Mouse (Mus musculus) embryo, embryonic 10 days (tissue): Measurements from ENCODE around the gene Dis3l2.

Experiments used
- DNase-seq: peaks from one replicate; pipeline ENCODE4 v3.0.0-alpha.2; 2015; ENCODE audit warnings: low spot score

Dis3l2 gene

GRCm38 (mm10) chr1:86916355-86916984 lies 212.9 kb downstream of the Dis3l2 start:
- DNase-seq = no peak

GRCm38 (mm10) chr1:86925776-86926175 lies 222.2 kb downstream of the Dis3l2 start:
- no peak for DNase-seq

- DNase-seq = no peak
Observed at GRCm38 (mm10) chr1:86931606-86932379, 228.2 kb downstream of the Dis3l2 start.

- DNase-seq = no peak
Observed at GRCm38 (mm10) chr1:86932810-86933209, 229.2 kb downstream of the Dis3l2 start.

- DNase-seq = no peak
Observed at GRCm38 (mm10) chr1:86933656-86934055, 230.0 kb downstream of the Dis3l2 start.

GRCm38 (mm10) chr1:86951501-86952205 lies 248.0 kb downstream of the Dis3l2 start:
- no peak for DNase-seq

GRCm38 (mm10) chr1:86955801-86956200 lies 252.2 kb downstream of the Dis3l2 start:
- DNase-seq = no peak

GRCm38 (mm10) chr1:86968261-86968964 lies 264.8 kb downstream of the Dis3l2 start:
- DNase-seq = peak; percentile 44

- no peak for DNase-seq
Observed at GRCm38 (mm10) chr1:86969173-86969725, 265.6 kb downstream of the Dis3l2 start.

- no peak for DNase-seq
Observed at GRCm38 (mm10) chr1:86972693-86973092, 269.1 kb downstream of the Dis3l2 start.

- DNase-seq = no peak
Observed at GRCm38 (mm10) chr1:86977018-86977417, 273.4 kb downstream of the Dis3l2 start.

- no peak for DNase-seq
Observed at GRCm38 (mm10) chr1:86986372-86986771, 282.8 kb downstream of the Dis3l2 start.

- DNase-seq = peak; percentile 54
Observed at GRCm38 (mm10) chr1:86992849-86993248, 289.2 kb downstream of the Dis3l2 start.

GRCm38 (mm10) chr1:86994023-86994422 lies 290.4 kb downstream of the Dis3l2 start:
- DNase-seq = no peak

GRCm38 (mm10) chr1:86998051-86998450 lies 294.4 kb downstream of the Dis3l2 start:
- DNase-seq = no peak

- no peak for DNase-seq
Observed at GRCm38 (mm10) chr1:87001365-87001764, 297.8 kb downstream of the Dis3l2 start.

GRCm38 (mm10) chr1:87002545-87003168 lies 299.0 kb downstream of the Dis3l2 start:
- DNase-seq = peak; percentile 69

- peak; percentile 54 for DNase-seq
Observed at GRCm38 (mm10) chr1:87003169-87003552, 299.6 kb downstream of the Dis3l2 start.

GRCm38 (mm10) chr1:87006425-87006824 lies 302.8 kb downstream of the Dis3l2 start:
- no peak for DNase-seq

- DNase-seq = no peak
Observed at GRCm38 (mm10) chr1:87008211-87008610, 304.6 kb downstream of the Dis3l2 start.

GRCm38 (mm10) chr1:87009156-87009555 lies 305.5 kb downstream of the Dis3l2 start:
- DNase-seq = no peak
